Mouse (Mus musculus) embryo, embryonic 11 days (tissue): Measurements from ENCODE around the gene Lrrc7.

Source experiments
- DNase-seq: peaks from one replicate; pipeline ENCODE4 v3.0.0-alpha.2; 2015

The Lrrc7 gene

GRCm38 (mm10) chr3:158561987-158562360 is at the start of gene Lrrc7:
Gene Lrrc7, minus strand, starts transcription at chr3:158562221.
- peak; percentile 84 for DNase-seq

GRCm38 (mm10) chr3:158607065-158607464 is 45.0 kb upstream of the Lrrc7 start:
- DNase-seq: no peak

- DNase-seq: no peak
Observed at GRCm38 (mm10) chr3:158605274-158605673, 43.3 kb upstream of the Lrrc7 start.

GRCm38 (mm10) chr3:158561256-158561986 is 600 bp downstream of the Lrrc7 start:
- peak; percentile 56 for DNase-seq

GRCm38 (mm10) chr3:158560891-158561255 is 1.1 kb downstream of the Lrrc7 start:
- peak; percentile 49 for DNase-seq

GRCm38 (mm10) chr3:158559691-158560650 is 2.0 kb downstream of the Lrrc7 start:
- peak; percentile 12 for DNase-seq

GRCm38 (mm10) chr3:158559131-158559658 is 2.8 kb downstream of the Lrrc7 start:
- DNase-seq: peak; percentile 3

GRCm38 (mm10) chr3:158558631-158559030 is 3.4 kb downstream of the Lrrc7 start:
- DNase-seq: no peak

GRCm38 (mm10) chr3:158554280-158554679 is 7.7 kb downstream of the Lrrc7 start:
- no peak for DNase-seq

- no peak for DNase-seq
Observed at GRCm38 (mm10) chr3:158552105-158552504, 9.9 kb downstream of the Lrrc7 start.

- no peak for DNase-seq
Observed at GRCm38 (mm10) chr3:158543481-158543880, 18.5 kb downstream of the Lrrc7 start.

- peak; percentile 5 for DNase-seq
Observed at GRCm38 (mm10) chr3:158532859-158533258, 29.2 kb downstream of the Lrrc7 start.

- DNase-seq: no peak
Observed at GRCm38 (mm10) chr3:158528471-158528870, 33.5 kb downstream of the Lrrc7 start.

GRCm38 (mm10) chr3:158493730-158494129 is 68.3 kb downstream of the Lrrc7 start:
- no peak for DNase-seq

- DNase-seq: no peak
Observed at GRCm38 (mm10) chr3:158479677-158480076, 82.3 kb downstream of the Lrrc7 start.

- DNase-seq: no peak
Observed at GRCm38 (mm10) chr3:158400600-158400999, 161.4 kb downstream of the Lrrc7 start.

GRCm38 (mm10) chr3:158391534-158391933 is 170.5 kb downstream of the Lrrc7 start:
- no peak for DNase-seq

- no peak for DNase-seq
Observed at GRCm38 (mm10) chr3:158388076-158388454, 174.0 kb downstream of the Lrrc7 start.

GRCm38 (mm10) chr3:158387413-158388075 is 174.5 kb downstream of the Lrrc7 start:
- DNase-seq: no peak

GRCm38 (mm10) chr3:158386848-158387247 is 175.2 kb downstream of the Lrrc7 start:
- no peak for DNase-seq

- peak; percentile 68 for DNase-seq
Observed at GRCm38 (mm10) chr3:158375885-158376284, 186.1 kb downstream of the Lrrc7 start.

GRCm38 (mm10) chr3:158369169-158369568 is 192.9 kb downstream of the Lrrc7 start:
- DNase-seq: no peak

GRCm38 (mm10) chr3:158365801-158366200 is 196.2 kb downstream of the Lrrc7 start:
- no peak for DNase-seq
